Mouse (Mus musculus) C2C12 (cell line): Measurements from ENCODE around the gene Fam210b. TPM values are rescaled to one million over a fixed set of nuclear protein-coding genes. Genes with fewer than 3 reads are reported as not detected.

Source experiments
- H3K27me3 ChIP-seq: one replicate; pipeline ENCODE4 v1.6.1; 2011; ENCODE audit not compliant: control insufficient read depth, insufficient read depth, insufficient read length
- H3K36me3 ChIP-seq: one replicate; pipeline ENCODE4 v1.6.1; 2011; ENCODE audit not compliant: control insufficient read depth, insufficient read depth
- H3K4me3 ChIP-seq: one replicate; pipeline ENCODE4 v1.5.1; 2011; ENCODE audit warnings: mild to moderate bottlenecking, control low read depth; ENCODE audit not compliant: poor library complexity, insufficient read depth, severe bottlenecking
- H3K79me2 ChIP-seq: one replicate; pipeline ENCODE4 v1.6.1; 2011; ENCODE audit not compliant: control insufficient read depth, insufficient read depth
- H3K79me3 ChIP-seq: one replicate; pipeline ENCODE4 v1.6.1; 2011; ENCODE audit warnings: low read depth, control low read depth
- H3ac ChIP-seq: one replicate; pipeline ENCODE3; 2011; ENCODE audit warnings: low read depth; ENCODE audit not compliant: control insufficient read depth, insufficient read length
- CEBPB ChIP-seq: IDR thresholded peaks from one replicate; pipeline ENCODE4 v1.6.1; 2011; ENCODE audit warnings: low read depth, mild to moderate bottlenecking, control low read depth, moderate library complexity
- CTCF ChIP-seq: IDR thresholded peaks from one replicate; pipeline ENCODE4 v1.5.1; 2011; ENCODE audit not compliant: control insufficient read depth, insufficient read depth, insufficient read length
- FOSL1 ChIP-seq: IDR thresholded peaks from one replicate; pipeline ENCODE4 v1.8.0; 2011; ENCODE audit warnings: mild to moderate bottlenecking, low read length; ENCODE audit not compliant: poor library complexity, insufficient read depth, severe bottlenecking
- MAX ChIP-seq: IDR thresholded peaks from one replicate; pipeline ENCODE4 v1.6.1; 2011; ENCODE audit warnings: mild to moderate bottlenecking, control low read depth
- MYOD1 ChIP-seq: IDR thresholded peaks from one replicate; pipeline ENCODE4 v1.6.1; 2011; ENCODE audit warnings: low read depth; ENCODE audit not compliant: control insufficient read depth, insufficient read length
- MYOG ChIP-seq: IDR thresholded peaks from one replicate; pipeline ENCODE4 v1.6.1; 2011; ENCODE audit not compliant: control insufficient read depth, insufficient read length; ENCODE audit errors: extremely low read depth
- USF1 ChIP-seq: IDR thresholded peaks from one replicate; pipeline ENCODE4 v1.6.1; 2011; ENCODE audit warnings: low read depth, mild to moderate bottlenecking, control low read depth, moderate library complexity
- polyA plus RNA-seq: library from polyadenylated mRNA; unstranded; fragments of >200 nt; fragmentation: generic; extraction: Trizol; gene quantifications from one replicate; pipeline ENCODE4 v1.2.1, GENCODE M21; 2012; ENCODE audit warnings: missing spikeins

Fam210b gene
- polyA plus RNA-seq, 1 experiment = 2.3 TPM

- no peaks in the 10 kb centered on the region for H3K36me3 ChIP-seq
- H3K4me3 ChIP-seq = peak overlapping the region; percentile 42
- H3K79me2 ChIP-seq = no peaks in the 10 kb centered on the region
- no peaks in the 10 kb centered on the region for H3K79me3 ChIP-seq
- TF ChIP-seq MAX (no peak), MYOG (no peak), CEBPB (no peak), USF1 (no peak), CTCF (no peak), MYOD1 (no peak), FOSL1 (no peak)
- peaks cover 4% of the 10 kb centered on the region for H3K27me3 ChIP-seq
- peak overlapping the region; percentile 87 for H3ac ChIP-seq
Observed at GRCm38 (mm10) chr2:172346034-172346929, 917 bp downstream of the Fam210b start.

DNA sequence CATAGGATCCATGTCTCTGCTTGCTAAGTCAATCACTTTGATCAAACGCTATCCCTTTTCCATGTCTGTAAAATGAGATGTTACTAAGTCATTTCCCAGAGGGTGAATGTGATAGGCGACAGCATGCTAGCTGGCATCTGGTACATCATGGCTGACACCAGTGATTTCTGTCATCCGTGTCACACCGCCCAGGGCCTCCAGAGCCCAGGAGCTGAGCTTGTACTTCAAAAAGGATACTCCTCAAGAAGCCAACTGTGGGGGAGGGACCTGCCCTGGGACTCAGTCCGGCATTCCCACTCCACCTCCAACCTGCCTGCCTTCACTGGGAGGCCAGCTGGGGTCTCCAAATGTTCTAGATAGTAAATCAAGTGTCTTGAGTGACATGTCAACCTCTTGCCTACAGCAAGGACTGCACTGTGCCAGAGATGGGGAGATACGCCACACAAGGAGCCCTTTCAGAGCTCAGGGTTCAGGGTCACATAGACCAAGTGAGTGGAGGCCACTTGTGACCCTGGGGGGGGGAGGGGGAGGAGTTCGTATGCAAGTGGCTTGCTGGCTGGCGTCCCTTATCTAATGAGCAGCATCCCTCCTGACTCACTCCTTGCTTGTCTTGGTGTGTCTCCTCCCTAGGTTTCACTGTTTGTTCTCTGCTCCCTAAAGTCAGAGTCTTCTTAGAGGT is 1.7 kb downstream of the Fam210b start:
- Histone ChIP-seq H3ac (no peak overlapping the region), H3K79me2 (no peaks in the 10 kb centered on the region), H3K79me3 (no peaks in the 10 kb centered on the region), H3K36me3 (no peaks in the 10 kb centered on the region), H3K27me3 (peaks cover 4% of the 10 kb centered on the region), H3K4me3 (no peak overlapping the region)
- TF ChIP-seq CTCF (no peak), MYOG (no peak), CEBPB (no peak), MYOD1 (no peak), USF1 (no peak)

DNA sequence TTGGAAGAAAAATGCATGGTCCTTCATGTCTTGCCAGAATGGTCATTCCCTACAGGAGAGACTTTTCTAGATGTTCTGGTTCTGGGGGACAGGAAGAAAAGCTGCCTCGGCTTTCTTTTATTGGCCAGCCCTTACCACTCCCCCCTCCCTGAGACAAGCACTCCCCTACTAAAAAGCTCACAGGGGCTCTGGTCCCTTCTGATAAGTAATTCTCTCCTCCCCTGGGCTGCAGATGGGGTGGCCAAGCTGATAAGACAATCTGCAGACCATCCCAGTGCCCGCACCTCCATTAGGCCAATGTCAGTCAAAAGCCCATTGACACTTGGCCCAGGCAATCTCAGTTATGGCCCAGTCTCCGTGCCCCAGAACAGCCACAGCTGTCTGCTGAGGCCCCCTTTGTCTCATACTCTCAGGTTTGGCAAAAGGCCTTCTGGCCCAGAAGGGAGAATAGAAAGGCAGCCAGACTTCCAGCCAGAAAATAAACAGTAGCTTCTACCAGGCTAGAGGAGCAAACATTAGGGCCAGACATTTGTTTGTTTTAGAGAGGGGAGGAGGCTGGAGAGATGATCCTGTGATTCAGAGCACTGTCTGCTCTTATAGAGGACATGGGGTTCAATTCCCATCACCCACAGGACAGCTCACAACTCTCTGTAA is 3.1 kb downstream of the Fam210b start:
- Histone ChIP-seq H3K79me2 (no peaks in the 10 kb centered on the region), H3K27me3 (no peaks in the 10 kb centered on the region), H3K36me3 (no peaks in the 10 kb centered on the region), H3K4me3 (no peak overlapping the region), H3ac (no peak overlapping the region), H3K79me3 (no peaks in the 10 kb centered on the region)
- TF ChIP-seq MYOD1 (no peak), MYOG (no peak), MAX (no peak), USF1 (no peak), CEBPB (no peak), CTCF (no peak), FOSL1 (no peak)

GRCm38 (mm10) chr2:172349776-172350175 is 4.4 kb downstream of the Fam210b start:
- Histone ChIP-seq H3K4me3 (no peak overlapping the region), H3ac (no peak overlapping the region), H3K36me3 (peaks cover 5% of the 10 kb centered on the region), H3K79me2 (no peaks in the 10 kb centered on the region), H3K79me3 (no peaks in the 10 kb centered on the region), H3K27me3 (no peaks in the 10 kb centered on the region)
- TF ChIP-seq FOSL1 = no peak
- TF ChIP-seq CTCF = no peak
- TF ChIP-seq CEBPB = no peak
- TF ChIP-seq USF1 = no peak
- TF ChIP-seq MYOD1 = no peak
- TF ChIP-seq MAX = no peak
- TF ChIP-seq MYOG = no peak

DNA sequence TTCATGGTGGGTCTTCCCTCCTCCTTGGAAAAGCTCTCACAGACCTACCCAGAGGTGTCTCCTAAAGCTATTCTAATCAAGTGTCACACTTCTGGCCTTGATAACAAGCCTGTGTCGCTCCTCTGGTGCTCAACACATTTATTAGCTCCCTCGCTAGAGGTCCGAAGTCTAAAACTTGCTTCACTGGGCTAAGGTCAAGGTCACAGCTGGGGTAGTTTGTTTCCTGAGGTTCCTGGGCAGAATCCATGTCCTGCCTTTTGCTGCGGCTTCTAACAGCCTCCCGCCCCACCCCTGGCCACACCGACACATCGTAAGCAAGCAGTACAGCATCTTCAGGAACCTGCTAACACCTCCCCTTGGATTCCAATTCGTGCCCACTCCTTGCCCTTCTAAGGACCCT is 5.4 kb downstream of the Fam210b start:
- Histone ChIP-seq H3K27me3 (no peaks in the 10 kb centered on the region), H3K4me3 (no peak overlapping the region), H3K36me3 (peaks cover 15% of the 10 kb centered on the region), H3K79me2 (no peaks in the 10 kb centered on the region), H3ac (no peak overlapping the region), H3K79me3 (no peaks in the 10 kb centered on the region)
- no peak for TF ChIP-seq MAX
- TF ChIP-seq CEBPB = no peak
- no peak for TF ChIP-seq FOSL1
